Mouse (Mus musculus) erythroblast, adult 5-6 weeks (primary cell): ENCODE results near the gene 2310022A10Rik. TPM values are rescaled to one million over a fixed set of nuclear protein-coding genes. Genes with fewer than 3 reads are reported as not detected.

ENCODE experiments used
- ATAC-seq: replicated peaks from 2 replicates; pipeline ENCODE4 v1.8.0; 2016; ENCODE audit warnings: moderate number of reproducible peaks, mild to moderate bottlenecking, moderate TSS enrichment, inconsistent platforms; ENCODE audit not compliant: poor library complexity, low FRiP score, severe bottlenecking
- total RNA-seq, 2 experiments: library from RNA; stranded (forward) in 1 of 2; stranded (reverse) in 1 of 2; fragments of 150-400 nt in 1 of 2; fragments of 200-764, 138-1000 nt in 1 of 2; gene quantifications; 2 replicates each; pipeline versions ENCODE4 v1.2.3 to v1.2.4; 2015 to 2017; ENCODE audit warnings: low replicate concordance in 2 of 2

The 2310022A10Rik gene
- 2.9 TPM in 1 of 2 replicates, not detected in the other for total RNA-seq (2015; ENCODE audit: low replicate concordance)
- total RNA-seq (2017; ENCODE audit: low replicate concordance): 3.6 and 10.4 TPM in 2 replicates

GRCm38 (mm10) chr7:27552931-27553513 lies at the start of gene 2310022A10Rik, which contains the start of gene Pld3:
2310022A10Rik (plus strand) TSS chr7:27553233.
Pld3 (minus strand) TSS chr7:27553218.
- peak; percentile 99 for ATAC-seq

- ATAC-seq: no peak
Measured at GRCm38 (mm10) chr7:27506765-27507370, 46.2 kb upstream of the 2310022A10Rik start.

- peak; percentile 91 for ATAC-seq
Measured at GRCm38 (mm10) chr7:27507711-27508647, 45.1 kb upstream of the 2310022A10Rik start.

- peak; percentile 81 for ATAC-seq
Measured at GRCm38 (mm10) chr7:27508648-27509005, 44.4 kb upstream of the 2310022A10Rik start.

- ATAC-seq: no peak
Measured at GRCm38 (mm10) chr7:27510809-27511208, 42.2 kb upstream of the 2310022A10Rik start.

- no peak for ATAC-seq
Measured at GRCm38 (mm10) chr7:27514961-27515360, 38.1 kb upstream of the 2310022A10Rik start.

- no peak for ATAC-seq
Measured at GRCm38 (mm10) chr7:27518314-27518713, 34.7 kb upstream of the 2310022A10Rik start.

GRCm38 (mm10) chr7:27520104-27520503 lies 32.9 kb upstream of the 2310022A10Rik start:
- no peak for ATAC-seq

- ATAC-seq: no peak
Measured at GRCm38 (mm10) chr7:27520599-27520998, 32.4 kb upstream of the 2310022A10Rik start.

- no peak for ATAC-seq
Measured at GRCm38 (mm10) chr7:27522967-27523366, 30.1 kb upstream of the 2310022A10Rik start, which contains the start of gene Hipk4. Hipk4 (plus strand) TSS chr7:27523267.

- no peak for ATAC-seq
Measured at GRCm38 (mm10) chr7:27523805-27524204, 29.2 kb upstream of the 2310022A10Rik start.

GRCm38 (mm10) chr7:27526039-27526827 lies 26.8 kb upstream of the 2310022A10Rik start:
- peak; percentile 88 for ATAC-seq

GRCm38 (mm10) chr7:27529070-27529469 lies 24.0 kb upstream of the 2310022A10Rik start:
- ATAC-seq: no peak

GRCm38 (mm10) chr7:27530937-27531336 lies 22.1 kb upstream of the 2310022A10Rik start:
- ATAC-seq: no peak

GRCm38 (mm10) chr7:27531707-27532106 lies 21.3 kb upstream of the 2310022A10Rik start:
- ATAC-seq: no peak

- no peak for ATAC-seq
Measured at GRCm38 (mm10) chr7:27532480-27533050, 20.5 kb upstream of the 2310022A10Rik start.

- peak; percentile 72 for ATAC-seq
Measured at GRCm38 (mm10) chr7:27535386-27535785, 17.6 kb upstream of the 2310022A10Rik start.

- no peak for ATAC-seq
Measured at GRCm38 (mm10) chr7:27536618-27537017, 16.4 kb upstream of the 2310022A10Rik start.

GRCm38 (mm10) chr7:27537998-27538397 lies 15.0 kb upstream of the 2310022A10Rik start:
- ATAC-seq: no peak
